Mouse (Mus musculus): ENCODE data around the gene Lemd1. TPM values are rescaled to one million over a fixed set of nuclear protein-coding genes. Genes with fewer than 3 reads are reported as not detected.

Lemd1 gene
- polyA plus RNA-seq, 1 experiment from 2014 or later, result 0.79 TPM

MicroRNAs encoded within 50 kb of the gene (microRNA counts, 519-probe panel; counts per million panel counts)
- 1,761 counts per million, percentile 24 among the panel's probes with 10 or more counts for microRNA mmu-miR-135b

Small RNA genes lying within 50 kb of the gene (microRNA-seq; reads per million reads assigned to microRNA genes)
- 246 reads per million, percentile 65 among the genes with 10 or more reads in this experiment for gene Mir135b (ENCODE audit: borderline number of aligned reads)

Other genes with a start within 250 kb of the Lemd1 start
- 12.6 and 13.3 TPM in 2 replicates for gene Slc45a3, start 228.5 kb upstream of the Lemd1 start, polyA plus RNA-seq (2015; fragmentation: Nextera tagmentation; extraction: Ambion mirVana)
- 23.0 and 29.2 TPM in 2 replicates for gene Elk4, start 183.8 kb upstream of the Lemd1 start, polyA plus RNA-seq (2015; fragmentation: Nextera tagmentation; extraction: Ambion mirVana)
- 15.2 and 16.8 TPM in 2 replicates for gene Mfsd4a, start 123.4 kb upstream of the Lemd1 start, polyA plus RNA-seq (2015; fragmentation: Nextera tagmentation; extraction: Ambion mirVana)
- gene Cdk18, start 51.7 kb upstream of the Lemd1 start, polyA plus RNA-seq (2015; fragmentation: Nextera tagmentation; extraction: Ambion mirVana), result 3.1 and 3.7 TPM in 2 replicates
- gene AC124108.1, start within 50 bp of the Lemd1 start, polyA plus RNA-seq (2015; fragmentation: Nextera tagmentation; extraction: Ambion mirVana), result 0.37 and 0.43 TPM in 2 replicates
- not detected in 2 replicates for gene Gm10188, start 38.3 kb downstream of the Lemd1 start, polyA plus RNA-seq (2015; fragmentation: Nextera tagmentation; extraction: Ambion mirVana)
- gene Klhdc8a, start 107.2 kb downstream of the Lemd1 start, polyA plus RNA-seq (2015; fragmentation: Nextera tagmentation; extraction: Ambion mirVana), result 0.29 and 0.87 TPM in 2 replicates
- gene Nuak2, start 124.7 kb downstream of the Lemd1 start, polyA plus RNA-seq (2015; fragmentation: Nextera tagmentation; extraction: Ambion mirVana), result 8.5 and 9.1 TPM in 2 replicates
- 9.8 and 10.7 TPM in 2 replicates for gene Tmcc2, start 199.8 kb downstream of the Lemd1 start, polyA plus RNA-seq (2015; fragmentation: Nextera tagmentation; extraction: Ambion mirVana)
- 15.6 and 18.0 TPM in 2 replicates for gene Dstyk, start 226.1 kb downstream of the Lemd1 start, polyA plus RNA-seq (2015; fragmentation: Nextera tagmentation; extraction: Ambion mirVana)

Data from embryonic facial prominence, embryonic 15.5 days (tissue).